Mouse (Mus musculus) ES-CJ7 (cell line): ENCODE measurements around the gene Cux1.

Experiments
- DNase-seq: peaks from one replicate; pipeline ENCODE4 v3.0.0; 2011; ENCODE audit warnings: low read depth, low spot score

Gene Cux1

GRCm38 (mm10) chr5:136568026-136568765 lies 906 bp upstream of the Cux1 start:
- DNase-seq: peak; percentile 64

GRCm38 (mm10) chr5:136566812-136567175 lies 496 bp downstream of the Cux1 start:
- no peak for DNase-seq

GRCm38 (mm10) chr5:136566001-136566811 lies 1.1 kb downstream of the Cux1 start:
- peak; percentile 46 for DNase-seq

GRCm38 (mm10) chr5:136565311-136565811 lies 1.9 kb downstream of the Cux1 start:
- DNase-seq: peak; percentile 20

- no peak for DNase-seq
These were observed 2.5 kb downstream of the Cux1 start for GRCm38 (mm10) chr5:136564613-136565299.

- peak; percentile 19 for DNase-seq
These were observed 3.3 kb downstream of the Cux1 start for GRCm38 (mm10) chr5:136563996-136564395.

GRCm38 (mm10) chr5:136563104-136563503 lies 4.2 kb downstream of the Cux1 start:
- DNase-seq: no peak

GRCm38 (mm10) chr5:136562212-136562611 lies 5.1 kb downstream of the Cux1 start:
- no peak for DNase-seq

GRCm38 (mm10) chr5:136561641-136562040 lies 5.6 kb downstream of the Cux1 start:
- no peak for DNase-seq

GRCm38 (mm10) chr5:136560656-136561055 lies 6.6 kb downstream of the Cux1 start:
- peak; percentile 54 for DNase-seq

GRCm38 (mm10) chr5:136557446-136557845 lies 9.8 kb downstream of the Cux1 start:
- DNase-seq: no peak

- no peak for DNase-seq
These were observed 10.7 kb downstream of the Cux1 start for GRCm38 (mm10) chr5:136556328-136557262.

GRCm38 (mm10) chr5:136555703-136556102 lies 11.6 kb downstream of the Cux1 start:
- DNase-seq: no peak

- DNase-seq: no peak
These were observed 14.5 kb downstream of the Cux1 start for GRCm38 (mm10) chr5:136552832-136553231.

GRCm38 (mm10) chr5:136552093-136552492 lies 15.2 kb downstream of the Cux1 start:
- DNase-seq: no peak

- DNase-seq: no peak
These were observed 15.7 kb downstream of the Cux1 start for GRCm38 (mm10) chr5:136551571-136551970.

GRCm38 (mm10) chr5:136550726-136551125 lies 16.6 kb downstream of the Cux1 start:
- DNase-seq: no peak

- no peak for DNase-seq
These were observed 18.5 kb downstream of the Cux1 start for GRCm38 (mm10) chr5:136548776-136549175.

- no peak for DNase-seq
These were observed 22.2 kb downstream of the Cux1 start for GRCm38 (mm10) chr5:136545061-136545460.

GRCm38 (mm10) chr5:136543171-136543570 lies 24.1 kb downstream of the Cux1 start:
- no peak for DNase-seq

- no peak for DNase-seq
These were observed 26.3 kb downstream of the Cux1 start for GRCm38 (mm10) chr5:136540952-136541351.
